Mouse (Mus musculus) CD4-positive naive resting alpha-beta T cell, adult 57 days (primary cell): ENCODE data around the gene Pgls. TPM values are rescaled to one million over a fixed set of nuclear protein-coding genes. Genes with fewer than 3 reads are reported as not detected.

Experiments used
- total RNA-seq: library from RNA; stranded (reverse); gene quantifications from one replicate; pipeline ENCODE4 v1.2.4, GENCODE M21; 2023

The Pgls gene
- total RNA-seq = 50.8 TPM

DNA sequence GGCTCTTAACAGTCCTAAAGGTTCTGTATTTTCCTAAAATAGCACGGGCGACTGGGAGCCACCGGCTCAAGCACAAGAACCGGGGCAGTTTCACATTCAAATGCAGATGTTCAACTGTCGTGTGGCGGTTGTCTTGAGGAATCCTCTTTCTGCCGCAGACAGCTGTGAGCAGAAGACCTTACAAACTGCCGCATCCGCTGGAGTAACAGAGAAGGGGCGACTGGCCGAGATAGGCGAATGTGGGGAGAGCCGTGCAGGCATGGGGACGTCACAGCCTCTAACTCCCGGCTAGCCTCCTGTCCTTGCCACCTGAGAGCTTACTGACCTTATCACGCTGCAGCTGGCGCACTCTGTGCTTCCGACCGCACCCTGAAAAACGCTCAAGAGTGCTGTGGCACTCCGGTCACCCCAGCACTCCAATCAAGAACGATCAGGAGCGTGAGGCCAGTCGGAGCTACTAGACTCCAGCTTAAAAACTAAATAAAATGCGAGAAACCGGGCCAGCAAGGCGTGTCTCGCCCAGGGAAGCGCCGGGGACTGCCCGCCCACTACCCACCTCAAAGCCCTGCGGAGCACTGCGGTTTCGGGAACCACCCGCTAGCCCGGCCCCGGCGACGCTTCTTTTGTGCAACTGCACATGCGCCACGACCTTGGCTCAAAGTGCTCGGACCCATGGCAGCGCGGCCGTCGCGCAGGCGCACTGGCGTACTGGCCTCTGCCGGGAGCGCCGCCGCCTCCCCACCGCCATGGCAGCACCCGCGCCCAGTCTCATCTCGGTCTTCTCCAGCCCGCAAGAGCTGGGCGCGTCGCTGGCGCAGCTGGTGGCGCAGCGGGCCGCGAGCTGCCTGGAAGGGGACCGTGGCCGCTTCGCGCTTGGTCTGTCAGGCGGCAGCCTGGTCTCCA, at the start of gene Pgls:
TSS of gene Pgls (plus strand) at position 706 of the 903 bp plus-strand sequence.

DNA sequence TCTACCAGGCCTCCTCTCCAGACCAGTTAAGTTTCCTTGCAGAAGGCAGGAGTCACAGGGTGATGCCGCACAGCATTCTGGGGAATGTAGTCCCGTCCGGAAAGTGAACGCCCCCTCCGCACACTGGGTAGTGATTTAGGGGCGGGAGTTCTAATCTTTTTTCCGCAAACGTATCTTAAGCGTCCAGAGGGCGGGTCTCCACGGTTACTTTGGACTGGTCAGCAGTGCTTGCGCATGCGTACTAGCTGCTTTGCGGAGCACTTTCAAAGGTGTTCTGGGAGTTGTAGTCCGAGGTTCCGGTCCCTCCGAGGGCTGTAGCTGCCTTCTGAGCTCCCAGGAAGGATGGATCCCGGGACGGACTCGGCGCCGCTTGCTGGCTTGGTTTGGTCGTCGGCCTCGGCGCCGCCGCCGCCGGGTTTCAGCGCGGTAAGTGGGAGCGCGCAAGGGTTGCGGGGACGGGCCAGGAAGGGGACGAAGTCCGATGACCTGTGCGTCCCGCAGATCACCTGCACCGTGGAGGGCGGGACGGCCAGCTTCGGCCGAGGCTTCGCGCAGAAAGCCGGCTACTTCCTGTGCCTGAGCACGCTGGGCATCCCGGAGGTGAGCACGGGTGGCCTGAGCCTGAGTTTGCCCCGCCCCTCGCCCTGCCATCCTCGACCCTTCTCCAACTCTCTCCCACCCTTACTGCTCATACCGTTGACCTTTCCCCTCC, 49.2 kb upstream of the Pgls start, which contains the start of gene Mvb12a:
TSS of gene Mvb12a (plus strand) at position 291 of the 712 bp plus-strand sequence.

DNA sequence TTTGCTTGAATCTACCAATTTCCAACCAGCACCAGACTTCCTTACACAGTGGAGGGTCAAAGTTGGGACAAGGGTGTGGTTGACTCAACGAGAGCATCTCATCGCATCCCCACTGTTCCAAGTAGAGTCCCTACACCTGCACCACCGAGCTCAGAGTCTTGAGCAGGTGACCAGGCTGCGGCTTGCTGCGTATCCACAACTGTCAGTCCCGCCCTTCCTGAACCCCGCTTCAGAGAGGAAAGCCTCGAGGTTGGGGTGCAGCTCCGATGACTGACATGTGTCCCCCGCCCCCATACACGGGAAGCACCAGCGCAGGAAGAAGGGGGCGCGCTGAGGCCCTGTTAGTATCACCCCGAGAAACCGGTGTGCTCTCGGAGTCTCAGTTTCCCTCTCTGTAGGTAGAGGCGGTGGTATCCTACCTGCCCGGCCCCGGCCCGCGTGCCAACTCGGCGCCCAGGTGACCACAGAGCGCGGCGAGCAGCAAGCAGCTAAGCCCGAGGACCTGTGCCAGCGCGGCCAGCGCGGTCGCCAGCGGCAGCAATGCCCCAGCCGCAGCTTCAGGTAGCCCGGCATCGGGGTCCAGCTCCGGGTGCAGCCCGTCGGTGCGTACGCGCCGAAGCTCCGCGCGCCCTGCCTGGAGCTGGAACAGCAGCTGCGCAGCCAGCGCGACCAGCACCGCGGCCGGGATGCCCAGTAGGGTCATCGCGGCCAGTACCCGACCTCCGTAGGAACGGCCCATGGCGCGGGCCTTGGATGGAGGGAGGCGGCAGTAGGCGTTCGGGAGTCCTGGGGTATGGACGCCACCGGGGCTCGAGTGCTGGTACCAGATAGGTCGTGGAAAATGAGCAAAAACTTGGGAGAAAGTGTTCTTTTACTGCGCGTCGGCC, 33.7 kb upstream of the Pgls start, which contains the start of gene Tmem221:
TSS of gene Tmem221 (minus strand) at position 801 of the 887 bp plus-strand sequence.

DNA sequence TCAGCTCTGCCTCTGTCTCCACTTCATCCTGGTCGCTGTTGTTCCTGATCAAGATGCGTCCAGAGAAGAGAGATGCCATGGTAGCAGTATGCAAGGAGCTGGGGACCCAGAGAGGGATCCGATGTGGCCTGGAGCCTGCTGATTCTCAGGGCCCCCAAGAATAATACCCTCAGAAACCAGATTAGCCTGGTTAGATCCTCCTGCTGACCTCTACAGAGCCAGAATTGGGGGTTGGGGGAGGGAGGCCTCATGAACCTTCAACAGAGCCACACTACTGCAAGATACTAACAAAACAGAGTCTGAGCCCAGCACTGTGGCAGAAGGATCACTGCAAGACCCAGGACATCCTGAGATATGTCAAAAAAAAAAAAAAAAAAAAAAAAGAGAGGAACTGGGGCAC, 25.5 kb upstream of the Pgls start, which contains the start of gene Nxnl1:
TSS of gene Nxnl1 (minus strand) at position 101 of the 400 bp plus-strand sequence.

DNA sequence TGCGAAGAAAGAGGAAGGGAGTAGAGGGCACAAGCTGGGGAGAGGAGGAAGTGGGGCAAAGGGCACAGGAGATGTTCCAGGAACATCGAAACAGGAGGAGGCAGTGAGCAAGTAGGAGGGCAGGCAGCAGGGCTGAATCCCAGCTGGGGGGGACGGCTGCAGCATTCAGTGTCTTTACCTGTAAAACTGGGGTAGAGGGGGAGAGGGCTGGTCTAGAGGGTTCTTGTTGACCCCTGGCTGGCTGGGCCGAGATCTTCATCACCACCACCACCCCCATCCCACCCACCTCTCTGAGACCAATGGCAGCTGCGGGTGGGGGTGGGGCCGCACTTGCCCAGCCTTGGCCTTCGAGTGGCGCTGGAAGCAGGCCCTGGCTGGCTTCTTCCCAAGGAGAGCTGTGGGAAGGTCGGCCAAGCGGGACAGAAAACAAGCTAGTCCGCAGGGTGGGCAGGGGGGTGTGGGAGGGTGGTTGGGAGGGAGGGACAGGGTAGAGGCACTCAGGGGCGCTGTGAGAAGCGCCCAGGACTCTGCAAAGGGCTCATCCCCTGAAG, 23.5 kb upstream of the Pgls start, which contains the start of gene Slc27a1:
TSS of gene Slc27a1 (plus strand) at position 496 of the 551 bp plus-strand sequence.

DNA sequence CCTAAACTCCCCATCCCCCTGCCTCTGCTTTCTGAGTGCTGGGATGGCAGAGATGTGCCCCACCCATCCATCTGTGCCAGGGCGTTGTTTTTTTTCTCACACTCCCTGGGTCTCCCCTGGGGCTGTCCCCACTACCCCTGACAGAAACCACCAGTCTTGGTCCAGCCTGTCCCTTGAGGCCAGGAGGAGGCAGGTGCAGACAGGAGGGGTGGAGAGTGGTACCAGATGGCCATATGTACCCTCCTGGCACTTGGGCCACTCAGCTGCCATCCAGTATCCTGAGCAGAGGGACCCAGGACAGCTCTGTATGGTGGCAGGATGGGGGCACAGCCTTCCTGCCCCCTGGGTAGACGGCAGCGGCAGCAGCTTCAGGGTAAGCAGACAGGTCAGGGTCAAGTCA, 5.5 kb downstream of the Pgls start, which contains the start of gene Fam129c:
TSS of gene Fam129c (plus strand) at position 198 of the 400 bp plus-strand sequence.

DNA sequence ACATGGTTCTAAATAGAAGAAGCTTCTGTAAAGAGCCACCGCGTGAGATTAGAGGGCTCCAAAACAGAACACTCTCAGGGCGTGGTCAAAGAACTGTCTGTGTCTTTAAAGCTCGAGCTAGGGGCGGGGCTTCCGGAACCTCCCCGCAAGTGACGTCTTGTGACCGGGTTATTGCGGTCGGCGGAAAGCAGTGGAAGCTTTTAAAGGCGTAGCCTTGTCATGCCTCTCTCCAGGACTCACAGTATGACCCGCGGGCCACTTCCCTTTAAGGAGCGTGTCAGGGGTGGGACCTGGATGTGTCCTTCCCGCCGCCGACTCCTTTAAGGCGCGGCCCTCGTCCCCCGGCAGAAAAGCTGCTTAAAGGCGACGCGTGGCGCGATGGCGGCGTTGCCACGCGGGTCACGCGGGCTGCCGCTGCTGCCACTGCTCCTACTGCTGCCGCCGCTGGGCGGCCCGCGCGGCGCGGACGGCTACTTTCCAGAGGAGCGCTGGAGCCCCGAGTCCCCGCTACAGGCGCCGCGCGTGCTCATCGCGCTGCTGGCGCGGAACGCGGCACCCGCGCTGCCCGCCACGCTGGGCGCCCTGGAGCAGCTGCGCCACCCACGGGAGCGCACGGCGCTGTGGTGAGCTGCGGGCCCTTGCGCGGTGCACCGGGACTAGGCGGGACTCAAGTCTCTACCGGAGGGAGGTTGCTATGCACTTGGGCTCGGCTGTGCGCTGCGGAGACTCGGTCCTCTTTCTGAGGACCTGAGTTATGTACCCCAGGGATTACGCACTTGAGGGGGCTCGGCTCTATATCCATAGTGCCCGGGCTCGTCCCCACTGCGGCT, 19.1 kb downstream of the Pgls start, which contains the start of gene Colgalt1:
TSS of gene Colgalt1 (plus strand) at position 177 of the 830 bp plus-strand sequence.

Other genes with a start within 250 kb of the Pgls start
- 295 TPM for gene Use1, start 225.3 kb upstream of the Pgls start, total RNA-seq
- 19.0 TPM for gene Ocel1, start 220.9 kb upstream of the Pgls start, total RNA-seq
- gene Nr2f6, start 210.2 kb upstream of the Pgls start, total RNA-seq = 4.8 TPM
- 0.47 TPM for gene Ushbp1, start 196.4 kb upstream of the Pgls start, total RNA-seq
- gene Babam1, start 195.3 kb upstream of the Pgls start, total RNA-seq = 107 TPM
- 1.6 TPM for gene Ankle1, start 186.2 kb upstream of the Pgls start, total RNA-seq
- gene Abhd8, start 128.5 kb upstream of the Pgls start, total RNA-seq = 94.1 TPM
- gene Mrpl34, start 127.2 kb upstream of the Pgls start, total RNA-seq = 33.8 TPM
- gene Dda1, start 123.0 kb upstream of the Pgls start, total RNA-seq = 106 TPM
- gene Ano8, start 106.2 kb upstream of the Pgls start, total RNA-seq = 22.8 TPM
- 15.5 TPM for gene Gtpbp3, start 104.1 kb upstream of the Pgls start, total RNA-seq
- gene Plvap, start 80.4 kb upstream of the Pgls start, total RNA-seq = 2.1 TPM
- not detected for gene Ccdc194, start 66.5 kb upstream of the Pgls start, total RNA-seq
- 38.1 TPM for gene Bst2, start 54.7 kb upstream of the Pgls start, total RNA-seq
- gene Mvb12a, start 49.3 kb upstream of the Pgls start, total RNA-seq = 32.3 TPM
- 0.83 TPM for gene Tmem221, start 33.3 kb upstream of the Pgls start, total RNA-seq
- gene Nxnl1, start 25.6 kb upstream of the Pgls start, total RNA-seq = not detected
- gene Slc27a1, start 23.3 kb upstream of the Pgls start, total RNA-seq = 6.5 TPM
- gene Fam129c, start 5.5 kb downstream of the Pgls start, total RNA-seq = 8.0 TPM
- 56.7 TPM for gene Colgalt1, start 18.8 kb downstream of the Pgls start, total RNA-seq
- 1.7 TPM for gene Unc13a, start 79.6 kb downstream of the Pgls start, total RNA-seq
- 94.0 TPM for gene Jak3, start 84.1 kb downstream of the Pgls start, total RNA-seq
- 52.6 TPM for gene Insl3, start 97.0 kb downstream of the Pgls start, total RNA-seq
- 0.30 TPM for gene B3gnt3, start 109.6 kb downstream of the Pgls start, total RNA-seq
- 112 TPM for gene Fcho1, start 133.5 kb downstream of the Pgls start, total RNA-seq